Comparison of ENCODE assay signal across 9 mouse cellular contexts in genomic region chr3:102169197-102169905, GRCm38 (mm10). TPM values are rescaled to one million over a fixed set of nuclear protein-coding genes. Genes with fewer than 3 reads are reported as not detected.
DNase-seq lines count a peak whose midpoint lies in the region; TF ChIP-seq lines count a peak whose summit lies in the region.
"Had no signal": no experiment of that assay in that cellular context is flagged by ENCODE, and none has a peak within 500 bp of the region (broad histone marks: within the 10 kb centered on the region; RNA-seq: fewer than 3 reads in every experiment).

No protein-coding gene starts in this region.

- peak overlapping the region; percentile 3; the same call in 1 of the 2 replicates for H3K27ac ChIP-seq in small intestine, adult 2 months (ENCODE audit: insufficient read depth, low read depth, low read length)

- H3K4me1 ChIP-seq in E14TG2a.4 (replicated peaks; ENCODE audit: low read depth, low read length), result peaks cover 75% of the 10 kb centered on the region
- no peaks in the 10 kb centered on the region for H3K4me1 ChIP-seq in small intestine, adult 2 months (ENCODE audit: control insufficient read depth, insufficient read depth, insufficient read length, low read length)

- peak; percentile 98 for DNase-seq in brain, adult 2 months (ENCODE audit: low read depth, low spot score)
- DNase-seq in frontal cortex, postnatal 10 days (ENCODE audit: low spot score in 2 of 2), result peak; percentile 90 to 91
- DNase-seq in heart, postnatal 4 days, result peak; percentile 97
- DNase-seq in layer of hippocampus, postnatal 10 days (ENCODE audit: low spot score in 2 of 2), result peak; percentile 88 to 94
- peak; percentile 94 for DNase-seq in lung, postnatal 10 days
- no peak for DNase-seq in B cell, adult 2 months

- peaks cover 26% of the 10 kb centered on the region for H3K36me3 ChIP-seq in E14TG2a.4 (ENCODE audit: insufficient read depth, low read length)
- H3K36me3 ChIP-seq in small intestine, adult 2 months (ENCODE audit: control insufficient read depth, insufficient read depth, low read length), result no peaks in the 10 kb centered on the region

- no peak for TF ChIP-seq CTCF in E14TG2a.4 (conservative IDR thresholded peaks at IDR 0.05; ENCODE audit: low read length)
- TF ChIP-seq CTCF in small intestine, adult 2 months (IDR thresholded peaks at IDR 0.05; ENCODE audit: extremely low read depth, insufficient read length, insufficient replicate concordance, low read depth, low read length), result no peak

- 22% methylated on average over 13 of the region's 13 CpGs for WGBS in small intestine, adult 2 months

- H3K4me3 ChIP-seq in E14TG2a.4 (replicated peaks; ENCODE audit: low read length), result peak overlapping the region; percentile 81
- H3K4me3 ChIP-seq in small intestine, adult 2 months (ENCODE audit: low read depth, low read length), result no peak overlapping the region

- H3K9me3 ChIP-seq in E14TG2a.4 (ENCODE audit: low read length), result no peaks in the 10 kb centered on the region

- no peaks in the 10 kb centered on the region for H3K27me3 ChIP-seq in E14TG2a.4 (ENCODE audit: insufficient read depth, low read length)
- no peaks in the 10 kb centered on the region for H3K27me3 ChIP-seq in small intestine, adult 2 months (ENCODE audit: control insufficient read depth, insufficient read depth, low read length)

- TF ChIP-seq POLR2A in small intestine, adult 2 months (IDR thresholded peaks at IDR 0.05; ENCODE audit: low read depth, low read length), result no peak

RNA-seq across cellular contexts. Expression of gene Vangl1, which starts 35.1 kb away (rescaled TPM):
- total RNA-seq in heart, postnatal 4 days (2021), result 10 to 100 TPM; 35.7 to 37.3 TPM
- total RNA-seq in layer of hippocampus, postnatal 10 days (2021), result 10 to 100 TPM in 1 of 2 experiments, 1 to 10 TPM in 1; 8.4 to 11.0 TPM
- 6.2 and 7.7 TPM in 2 replicates for polyA plus RNA-seq in small intestine, adult 2 months (2012; rRNA removed)
- total RNA-seq: neutrophil, adult 5-6 weeks had no signal

Comparison
In these comparisons a context has a peak if more than half of its experiments do, and no peak if none do; other contexts are left out.
1. DNase-seq: peak in brain, adult 2 months (single experiment), frontal cortex, postnatal 10 days (2 of 2), heart, postnatal 4 days (single experiment), layer of hippocampus, postnatal 10 days (2 of 2) and lung, postnatal 10 days (single experiment); none in B cell, adult 2 months (0 of 2).